Mouse (Mus musculus): ENCODE measurements at regions not wholly inside any gene's neighbourhood (a gene's known extent, or its start where the extent isn't known, plus 50 kb on each side); places are given as distances from the start of the nearest gene placed in this dataset.

DNA sequence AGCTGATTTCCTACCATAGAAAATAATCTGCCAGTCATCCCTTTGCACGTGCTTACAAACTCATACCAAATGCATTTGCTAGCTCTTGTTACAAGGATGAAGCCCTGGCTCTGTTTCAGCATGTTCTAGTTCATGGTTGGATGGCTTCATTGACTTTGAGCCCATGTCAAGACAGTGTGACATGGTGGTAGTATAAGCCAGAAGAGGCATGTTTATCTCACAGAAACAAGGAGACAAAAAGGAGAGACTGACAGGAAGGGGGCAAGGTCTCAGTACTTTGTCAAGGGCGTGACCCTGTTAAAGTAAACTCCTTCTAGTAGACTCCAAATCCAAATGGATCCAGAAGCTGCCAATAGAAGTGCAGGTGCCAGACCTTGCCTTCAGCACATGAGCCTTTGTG lies 81.5 kb upstream of the Dpt start:
- ATAC-seq (ENCODE audit: insufficient read depth, low read depth) (no peak), DNase-seq (ENCODE audit: low spot score) (no peak)
- no peak overlapping the region for H3K4me2 ChIP-seq (ENCODE audit: low read depth, low read length)
- TF ChIP-seq EP300 (IDR thresholded peaks at IDR 0.05; ENCODE audit: low read depth) (no peak), CTCF (IDR thresholded peaks at IDR 0.05; ENCODE audit: low read depth) (no peak)
- no peaks in the 10 kb centered on the region for H3K36me3 ChIP-seq (replicated peaks; ENCODE audit: control insufficient read depth, insufficient read depth, low read length)
- H3K27me3 ChIP-seq (ENCODE audit: control insufficient read depth, insufficient read depth, low read length) = no peaks in the 10 kb centered on the region
- H3K4me3 ChIP-seq (ENCODE audit: low read depth, low read length) = no peak overlapping the region
- H3K27ac ChIP-seq (ENCODE audit: low read depth) = no peak overlapping the region
- H3K9me3 ChIP-seq (replicated peaks; ENCODE audit: control insufficient read depth, low read length) = no peaks in the 10 kb centered on the region
- H3K9ac ChIP-seq (replicated peaks; ENCODE audit: low read depth, low read length) = no peak overlapping the region
- WGBS = 60% methylated on average over 2 of the region's 2 CpGs
- no peaks in the 10 kb centered on the region for H3K4me1 ChIP-seq (ENCODE audit: control insufficient read depth, insufficient read depth)

- no peaks in the 10 kb centered on the region for H3K4me1 ChIP-seq (ENCODE audit: control insufficient read depth, insufficient read depth)
- H3K27me3 ChIP-seq (ENCODE audit: control insufficient read depth, insufficient read depth, low read length) = no peaks in the 10 kb centered on the region
- 63% methylated on average over 4 of the region's 4 CpGs for WGBS
- no peak overlapping the region for H3K27ac ChIP-seq (ENCODE audit: low read depth)
- no peak for DNase-seq (ENCODE audit: low spot score)
- TF ChIP-seq EP300 (IDR thresholded peaks at IDR 0.05; ENCODE audit: low read depth) (no peak), CTCF (IDR thresholded peaks at IDR 0.05; ENCODE audit: low read depth) (no peak)
- no peak for ATAC-seq (ENCODE audit: insufficient read depth, low read depth)
- no peak overlapping the region for H3K9ac ChIP-seq (replicated peaks; ENCODE audit: low read depth, low read length)
- H3K4me2 ChIP-seq (ENCODE audit: low read depth, low read length) = no peak overlapping the region
- no peak overlapping the region for H3K4me3 ChIP-seq (ENCODE audit: low read depth, low read length)
- H3K36me3 ChIP-seq (replicated peaks; ENCODE audit: control insufficient read depth, insufficient read depth, low read length) = no peaks in the 10 kb centered on the region
- no peaks in the 10 kb centered on the region for H3K9me3 ChIP-seq (replicated peaks; ENCODE audit: control insufficient read depth, low read length)
These were observed 82.5 kb upstream of the Dpt start for GRCm38 (mm10) chr1:164713798-164714551.

DNA sequence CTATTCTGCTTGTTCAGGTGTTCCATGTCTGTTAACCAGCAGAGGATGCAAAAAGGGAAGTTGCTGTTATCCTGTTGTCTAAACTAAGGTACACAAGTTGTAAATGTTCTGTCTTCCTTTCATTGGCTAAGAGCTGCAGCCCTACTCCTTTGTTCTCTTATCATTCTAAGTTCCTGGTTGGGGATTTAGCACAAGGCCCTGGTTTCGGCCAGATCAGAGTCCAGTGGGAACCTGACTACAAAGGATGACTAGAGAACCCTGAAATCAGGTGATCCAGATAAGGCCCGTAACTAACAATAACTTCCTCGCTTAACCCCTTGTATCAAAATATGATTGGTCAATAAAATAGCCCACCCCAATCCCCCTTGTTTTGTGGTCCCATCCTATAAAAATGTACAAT lies 83.9 kb upstream of the Dpt start:
- WGBS = 67% methylated on average over 3 of the region's 3 CpGs
- ATAC-seq (ENCODE audit: insufficient read depth, low read depth) = no peak
- DNase-seq (ENCODE audit: low spot score) = no peak
- Histone ChIP-seq H3K9me3 (replicated peaks; ENCODE audit: control insufficient read depth, low read length) (no peaks in the 10 kb centered on the region), H3K9ac (replicated peaks; ENCODE audit: low read depth, low read length) (no peak overlapping the region), H3K36me3 (replicated peaks; ENCODE audit: control insufficient read depth, insufficient read depth, low read length) (no peaks in the 10 kb centered on the region), H3K4me2 (ENCODE audit: low read depth, low read length) (no peak overlapping the region), H3K4me1 (ENCODE audit: control insufficient read depth, insufficient read depth) (no peaks in the 10 kb centered on the region), H3K27ac (ENCODE audit: low read depth) (no peak overlapping the region), H3K4me3 (ENCODE audit: low read depth, low read length) (no peak overlapping the region), H3K27me3 (ENCODE audit: control insufficient read depth, insufficient read depth, low read length) (no peaks in the 10 kb centered on the region)
- no peak for TF ChIP-seq EP300 (IDR thresholded peaks at IDR 0.05; ENCODE audit: low read depth)
- TF ChIP-seq CTCF (IDR thresholded peaks at IDR 0.05; ENCODE audit: low read depth) = no peak

GRCm38 (mm10) chr1:164704397-164705091 lies 91.9 kb upstream of the Dpt start:
- Histone ChIP-seq H3K9ac (replicated peaks; ENCODE audit: low read depth, low read length) (no peak overlapping the region), H3K27ac (ENCODE audit: low read depth) (no peak overlapping the region), H3K4me3 (ENCODE audit: low read depth, low read length) (no peak overlapping the region), H3K27me3 (ENCODE audit: control insufficient read depth, insufficient read depth, low read length) (no peaks in the 10 kb centered on the region), H3K4me2 (ENCODE audit: low read depth, low read length) (no peak overlapping the region), H3K4me1 (ENCODE audit: control insufficient read depth, insufficient read depth) (no peaks in the 10 kb centered on the region), H3K9me3 (replicated peaks; ENCODE audit: control insufficient read depth, low read length) (no peaks in the 10 kb centered on the region), H3K36me3 (replicated peaks; ENCODE audit: control insufficient read depth, insufficient read depth, low read length) (no peaks in the 10 kb centered on the region)
- TF ChIP-seq EP300 (IDR thresholded peaks at IDR 0.05; ENCODE audit: low read depth) = no peak
- TF ChIP-seq CTCF (IDR thresholded peaks at IDR 0.05; ENCODE audit: low read depth) = no peak
- no peak for DNase-seq (ENCODE audit: low spot score)
- ATAC-seq (ENCODE audit: insufficient read depth, low read depth) = no peak
- 71% methylated on average over 11 of the region's 11 CpGs for WGBS

- no peak overlapping the region for H3K4me2 ChIP-seq (ENCODE audit: low read depth, low read length)
- H3K27ac ChIP-seq (ENCODE audit: low read depth) = no peak overlapping the region
- no peak for TF ChIP-seq CTCF (IDR thresholded peaks at IDR 0.05; ENCODE audit: low read depth)
- TF ChIP-seq EP300 (IDR thresholded peaks at IDR 0.05; ENCODE audit: low read depth) = no peak
- WGBS = 62% methylated on average over 4 of the region's 4 CpGs
- no peaks in the 10 kb centered on the region for H3K9me3 ChIP-seq (replicated peaks; ENCODE audit: control insufficient read depth, low read length)
- H3K36me3 ChIP-seq (replicated peaks; ENCODE audit: control insufficient read depth, insufficient read depth, low read length) = no peaks in the 10 kb centered on the region
- H3K9ac ChIP-seq (replicated peaks; ENCODE audit: low read depth, low read length) = no peak overlapping the region
- H3K27me3 ChIP-seq (ENCODE audit: control insufficient read depth, insufficient read depth, low read length) = no peaks in the 10 kb centered on the region
- H3K4me3 ChIP-seq (ENCODE audit: low read depth, low read length) = no peak overlapping the region
- DNase-seq (ENCODE audit: low spot score) (no peak), ATAC-seq (ENCODE audit: insufficient read depth, low read depth) (no peak)
- no peaks in the 10 kb centered on the region for H3K4me1 ChIP-seq (ENCODE audit: control insufficient read depth, insufficient read depth)
These were observed 92.8 kb upstream of the Dpt start for GRCm38 (mm10) chr1:164703560-164704131.
